Mouse (Mus musculus): Measurements from ENCODE around the gene Ip6k1.

The Ip6k1 gene

GRCm38 (mm10) chr9:108020741-108021140 lies 18.4 kb downstream of the Ip6k1 start:
- DNase-seq (ENCODE audit: extremely low spot score, low read depth, low spot score), result no peak

- no peak for DNase-seq (ENCODE audit: extremely low spot score, low read depth, low spot score)
Observed at GRCm38 (mm10) chr9:108023216-108023615, 20.9 kb downstream of the Ip6k1 start.

GRCm38 (mm10) chr9:108026584-108026983 lies 24.3 kb downstream of the Ip6k1 start:
- DNase-seq (ENCODE audit: extremely low spot score, low read depth, low spot score), result no peak

GRCm38 (mm10) chr9:108027867-108028266 lies 25.6 kb downstream of the Ip6k1 start:
- no peak for DNase-seq (ENCODE audit: extremely low spot score, low read depth, low spot score)

GRCm38 (mm10) chr9:108032126-108032525 lies 29.8 kb downstream of the Ip6k1 start:
- DNase-seq (ENCODE audit: extremely low spot score, low read depth, low spot score), result no peak

- no peak for DNase-seq (ENCODE audit: extremely low spot score, low read depth, low spot score)
Observed at GRCm38 (mm10) chr9:108035331-108036156, 33.2 kb downstream of the Ip6k1 start.

- DNase-seq (ENCODE audit: extremely low spot score, low read depth, low spot score), result no peak
Observed at GRCm38 (mm10) chr9:108044751-108045492, 42.6 kb downstream of the Ip6k1 start.

GRCm38 (mm10) chr9:108046582-108046981 lies 44.3 kb downstream of the Ip6k1 start:
- no peak for DNase-seq (ENCODE audit: extremely low spot score, low read depth, low spot score)

GRCm38 (mm10) chr9:108047601-108048565 lies 45.6 kb downstream of the Ip6k1 start:
- no peak for DNase-seq (ENCODE audit: extremely low spot score, low read depth, low spot score)

- no peak for DNase-seq (ENCODE audit: extremely low spot score, low read depth, low spot score)
Observed at GRCm38 (mm10) chr9:108048566-108048955, 46.3 kb downstream of the Ip6k1 start.

GRCm38 (mm10) chr9:108049016-108049455 lies 46.7 kb downstream of the Ip6k1 start, which contains the start of gene Gmppb:
Gene Gmppb (plus strand): TSS chr9:108049242.
- peak; percentile 83 for DNase-seq (ENCODE audit: extremely low spot score, low read depth, low spot score)

GRCm38 (mm10) chr9:108049561-108050251 lies 47.4 kb downstream of the Ip6k1 start:
- no peak for DNase-seq (ENCODE audit: extremely low spot score, low read depth, low spot score)

GRCm38 (mm10) chr9:108051184-108051930 lies 49.1 kb downstream of the Ip6k1 start:
- no peak for DNase-seq (ENCODE audit: extremely low spot score, low read depth, low spot score)

- no peak for DNase-seq (ENCODE audit: extremely low spot score, low read depth, low spot score)
Observed at GRCm38 (mm10) chr9:108051931-108052220, 49.6 kb downstream of the Ip6k1 start.

- no peak for DNase-seq (ENCODE audit: extremely low spot score, low read depth, low spot score)
Observed at GRCm38 (mm10) chr9:108052411-108052810, 50.1 kb downstream of the Ip6k1 start.

GRCm38 (mm10) chr9:108052885-108053664 lies 50.8 kb downstream of the Ip6k1 start, which contains the start of gene Amigo3:
Gene Amigo3 (plus strand): TSS chr9:108053159.
- peak; percentile 92 for DNase-seq (ENCODE audit: extremely low spot score, low read depth, low spot score)

- DNase-seq (ENCODE audit: extremely low spot score, low read depth, low spot score), result no peak
Observed at GRCm38 (mm10) chr9:108053665-108054225, 51.4 kb downstream of the Ip6k1 start.

- DNase-seq (ENCODE audit: extremely low spot score, low read depth, low spot score), result no peak
Observed at GRCm38 (mm10) chr9:108054331-108055040, 52.2 kb downstream of the Ip6k1 start.
